Mouse (Mus musculus): ENCODE data around the gene AU040320. TPM values are rescaled to one million over a fixed set of nuclear protein-coding genes. Genes with fewer than 3 reads are reported as not detected.

The AU040320 gene
- polyA plus RNA-seq, 1 experiment from 2014 or later = 20.7 TPM

DNA sequence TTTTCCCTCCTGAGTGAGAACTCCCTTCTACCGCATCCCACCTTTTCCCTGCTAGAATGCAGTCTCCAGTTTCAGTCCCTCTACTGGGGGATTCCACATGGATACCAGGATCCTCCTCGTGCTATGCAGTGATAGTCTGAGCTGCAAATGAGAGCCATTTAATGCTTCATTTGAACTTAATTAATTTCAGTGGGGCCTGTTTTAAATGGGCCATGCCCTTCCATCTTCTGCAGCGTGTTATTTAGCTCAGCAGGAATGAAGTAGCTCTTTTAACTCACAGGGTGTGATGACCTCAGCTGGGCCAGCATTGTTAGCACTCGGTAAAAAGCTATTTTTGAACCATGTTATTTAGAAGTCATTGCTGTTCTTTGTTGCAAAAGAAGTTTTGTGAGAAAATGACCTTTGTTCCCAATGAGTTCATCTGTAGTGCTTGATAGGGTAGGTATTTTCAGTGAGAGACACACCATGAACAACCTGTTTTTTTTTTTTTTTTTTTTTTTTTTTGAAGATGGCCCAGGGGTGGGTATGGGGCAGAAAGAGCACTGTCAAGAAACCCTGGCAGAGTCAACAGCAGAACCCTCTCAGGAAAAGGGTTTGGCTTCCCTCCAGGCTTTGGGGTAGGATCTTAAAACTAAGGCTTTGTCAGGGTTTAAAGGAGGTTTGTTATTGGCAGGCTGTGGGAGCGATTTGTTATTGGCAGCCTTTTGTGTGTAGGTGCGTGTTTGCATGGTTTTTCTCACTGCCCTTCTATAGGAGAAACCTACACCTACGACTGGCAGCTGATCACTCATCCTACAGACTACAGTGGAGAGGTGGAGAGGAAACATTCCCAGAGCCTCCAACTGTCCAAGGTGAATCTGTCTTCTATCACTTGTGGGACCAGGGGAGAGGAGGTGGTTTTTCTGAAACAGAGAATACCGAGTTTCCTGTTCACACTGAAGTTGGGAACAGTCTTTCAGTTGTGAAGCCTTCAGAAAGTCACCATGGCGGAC is 69.8 kb downstream of the AU040320 start:
- Histone ChIP-seq H3K36me3 (ENCODE audit: control insufficient read depth, insufficient read depth, low read length) (peaks cover 2% of the 10 kb centered on the region; the same call in 1 of the 2 replicates), H3K27ac (ENCODE audit: low read depth, low read length) (no peak overlapping the region), H3K9ac (ENCODE audit: low read depth, low read length) (no peak overlapping the region), H3K9me3 (replicated peaks; ENCODE audit: control insufficient read depth, low read length) (no peaks in the 10 kb centered on the region), H3K4me3 (ENCODE audit: low read depth, low read length) (no peak overlapping the region), H3K4me1 (ENCODE audit: control insufficient read depth, insufficient read depth, low read length) (no peaks in the 10 kb centered on the region), H3K4me2 (no peak overlapping the region), H3K27me3 (ENCODE audit: control insufficient read depth, insufficient read depth, low read length) (no peaks in the 10 kb centered on the region)
- ATAC-seq (replicated peaks; ENCODE audit: insufficient number of reproducible peaks, low FRiP score, low TSS enrichment) = no peak
- 73% methylated on average over 9 of the region's 9 CpGs for WGBS (ENCODE audit: insufficient replicate concordance)

DNA sequence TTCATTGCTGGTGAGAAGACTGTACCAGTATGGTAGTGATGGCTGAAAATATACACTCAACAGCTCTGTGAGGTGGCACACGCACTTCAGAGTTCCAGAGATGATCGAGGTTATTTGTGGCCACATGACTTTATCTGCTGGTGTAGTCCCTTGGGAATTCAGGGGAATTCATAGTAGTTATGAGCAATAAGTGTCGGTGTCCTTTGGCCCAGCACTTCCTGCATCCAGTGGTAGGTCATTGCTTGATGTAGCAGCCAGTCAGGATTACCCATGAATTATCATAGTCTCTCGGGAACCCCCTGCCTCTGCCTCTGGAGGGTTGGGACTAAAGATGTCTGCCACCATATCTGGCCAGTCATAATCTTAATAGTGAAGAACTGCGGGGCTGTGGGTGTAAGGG is 70.6 kb downstream of the AU040320 start:
- no peak overlapping the region for H3K27ac ChIP-seq (ENCODE audit: low read depth, low read length)

DNA sequence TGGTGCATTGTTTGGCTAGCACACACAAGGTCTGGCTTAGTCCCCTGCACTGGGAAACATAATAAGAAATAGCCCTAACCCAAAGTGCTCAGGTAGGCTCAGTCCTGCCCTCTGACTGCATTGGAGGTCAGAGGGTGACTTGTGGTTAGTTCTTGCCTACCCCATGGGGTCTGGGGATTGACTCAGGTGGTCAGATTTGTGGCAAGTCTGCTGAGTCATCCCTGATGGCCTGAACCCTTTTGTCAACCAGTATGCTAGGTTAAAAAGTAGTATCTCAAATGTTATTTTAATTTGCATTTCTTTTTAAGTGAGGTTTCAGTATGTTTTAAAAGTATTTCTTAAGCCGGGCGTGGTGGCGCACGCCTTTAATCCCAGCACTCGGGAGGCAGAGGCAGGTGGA is 77.8 kb downstream of the AU040320 start:
- peaks cover 2% of the 10 kb centered on the region; the same call in 1 of the 2 replicates for H3K36me3 ChIP-seq (ENCODE audit: control insufficient read depth, insufficient read depth, low read length)
- ATAC-seq (replicated peaks; ENCODE audit: insufficient number of reproducible peaks, low FRiP score, low TSS enrichment) = no peak

More for the DNA sequence above, 70.6 kb downstream of the AU040320 start:
- no peaks in the 10 kb centered on the region for H3K9me3 ChIP-seq (replicated peaks; ENCODE audit: control insufficient read depth, low read length)
- no peak overlapping the region for H3K4me3 ChIP-seq (ENCODE audit: low read depth, low read length)
- H3K4me2 ChIP-seq = no peak overlapping the region
- no peaks in the 10 kb centered on the region for H3K4me1 ChIP-seq (ENCODE audit: control insufficient read depth, insufficient read depth, low read length)
- H3K9ac ChIP-seq (ENCODE audit: low read depth, low read length) = no peak overlapping the region
- no peaks in the 10 kb centered on the region for H3K27me3 ChIP-seq (ENCODE audit: control insufficient read depth, insufficient read depth, low read length)
- 0 out of 2 replicates have a peak, but pooled peaks cover 2% of the 10 kb centered on the region for H3K36me3 ChIP-seq (ENCODE audit: control insufficient read depth, insufficient read depth, low read length)
- 78% methylated on average over 5 of the region's 5 CpGs for WGBS (ENCODE audit: insufficient replicate concordance)
- no peak for ATAC-seq (replicated peaks; ENCODE audit: insufficient number of reproducible peaks, low FRiP score, low TSS enrichment)

DNA sequence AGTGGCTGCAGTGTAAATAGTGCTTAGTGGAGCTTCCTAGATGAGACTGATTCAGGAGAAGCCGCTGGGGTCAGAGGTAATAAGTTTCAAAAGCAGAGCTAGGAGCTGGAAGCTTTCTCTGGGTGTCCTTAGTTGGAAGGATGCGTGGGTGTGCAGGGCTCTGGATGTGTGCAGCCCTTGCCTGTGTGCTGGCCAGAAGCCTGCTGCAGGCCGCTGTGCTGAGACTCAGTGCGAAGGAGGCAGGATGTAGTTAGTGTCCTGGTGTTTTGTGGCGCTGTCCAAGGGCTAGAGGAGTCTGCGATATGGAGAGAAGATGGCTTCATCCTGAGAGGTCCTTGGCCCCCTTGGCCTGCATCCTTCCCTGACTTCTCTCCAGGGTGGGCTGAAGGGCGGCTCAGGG is 85.5 kb downstream of the AU040320 start:
- H3K9ac ChIP-seq (ENCODE audit: low read depth, low read length) = no peak overlapping the region
- H3K4me2 ChIP-seq = no peak overlapping the region
- H3K9me3 ChIP-seq (replicated peaks; ENCODE audit: control insufficient read depth, low read length) = no peaks in the 10 kb centered on the region
- ATAC-seq (replicated peaks; ENCODE audit: insufficient number of reproducible peaks, low FRiP score, low TSS enrichment) = no peak
- no peaks in the 10 kb centered on the region; the same call in 1 of the 2 replicates for H3K4me1 ChIP-seq (ENCODE audit: control insufficient read depth, insufficient read depth, low read length)
- H3K36me3 ChIP-seq (ENCODE audit: control insufficient read depth, insufficient read depth, low read length) = peaks cover 10% of the 10 kb centered on the region
- no peaks in the 10 kb centered on the region for H3K27me3 ChIP-seq (ENCODE audit: control insufficient read depth, insufficient read depth, low read length)
- H3K4me3 ChIP-seq (ENCODE audit: low read depth, low read length) = no peak overlapping the region
- WGBS (ENCODE audit: insufficient replicate concordance) = 73% methylated on average over 7 of the region's 7 CpGs
- no peak overlapping the region for H3K27ac ChIP-seq (ENCODE audit: low read depth, low read length)

More for the DNA sequence above, 77.8 kb downstream of the AU040320 start:
- no peak overlapping the region for H3K4me2 ChIP-seq
- H3K4me1 ChIP-seq (ENCODE audit: control insufficient read depth, insufficient read depth, low read length) = no peaks in the 10 kb centered on the region; the same call in 1 of the 2 replicates
- H3K27ac ChIP-seq (ENCODE audit: low read depth, low read length) = no peak overlapping the region
- WGBS (ENCODE audit: insufficient replicate concordance) = 97% methylated on average over 5 of the region's 5 CpGs
- H3K9me3 ChIP-seq (replicated peaks; ENCODE audit: control insufficient read depth, low read length) = no peaks in the 10 kb centered on the region
- no peak overlapping the region for H3K4me3 ChIP-seq (ENCODE audit: low read depth, low read length)
- no peak overlapping the region for H3K9ac ChIP-seq (ENCODE audit: low read depth, low read length)
- no peaks in the 10 kb centered on the region for H3K27me3 ChIP-seq (ENCODE audit: control insufficient read depth, insufficient read depth, low read length)

DNA sequence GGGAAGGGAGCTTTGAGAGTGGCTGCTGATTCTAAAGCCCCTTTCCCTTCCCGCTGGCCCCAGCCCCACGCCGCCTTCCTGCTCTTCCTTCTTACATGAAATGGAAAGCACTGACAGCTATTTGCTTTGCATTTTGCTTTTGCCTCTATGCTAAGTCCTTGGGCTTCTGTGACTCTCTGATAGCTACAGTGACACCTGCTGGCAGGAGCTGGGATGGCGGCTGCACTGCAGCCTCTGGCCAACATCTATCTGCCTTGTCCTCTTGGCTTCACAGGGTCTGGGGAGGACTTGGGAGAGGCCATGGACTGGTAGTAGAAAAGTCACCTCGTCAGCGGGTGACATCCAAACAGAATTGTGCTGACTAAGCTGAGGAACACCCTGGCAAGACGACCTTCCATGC is 86.5 kb downstream of the AU040320 start:
- H3K4me1 ChIP-seq (ENCODE audit: control insufficient read depth, insufficient read depth, low read length) = no peaks in the 10 kb centered on the region; the same call in 1 of the 2 replicates
- H3K27me3 ChIP-seq (ENCODE audit: control insufficient read depth, insufficient read depth, low read length) = no peaks in the 10 kb centered on the region
- no peak for ATAC-seq (replicated peaks; ENCODE audit: insufficient number of reproducible peaks, low FRiP score, low TSS enrichment)
- no peak overlapping the region for H3K4me3 ChIP-seq (ENCODE audit: low read depth, low read length)
- WGBS (ENCODE audit: insufficient replicate concordance) = 13% methylated on average over 7 of the region's 7 CpGs
- no peak overlapping the region for H3K27ac ChIP-seq (ENCODE audit: low read depth, low read length)
- no peaks in the 10 kb centered on the region for H3K9me3 ChIP-seq (replicated peaks; ENCODE audit: control insufficient read depth, low read length)
- 0 out of 2 replicates have a peak overlapping the region, but pooled peaks have one; percentile 22 for H3K9ac ChIP-seq (ENCODE audit: low read depth, low read length)
- H3K36me3 ChIP-seq (ENCODE audit: control insufficient read depth, insufficient read depth, low read length) = peaks cover 10% of the 10 kb centered on the region
- no peak overlapping the region for H3K4me2 ChIP-seq

DNA sequence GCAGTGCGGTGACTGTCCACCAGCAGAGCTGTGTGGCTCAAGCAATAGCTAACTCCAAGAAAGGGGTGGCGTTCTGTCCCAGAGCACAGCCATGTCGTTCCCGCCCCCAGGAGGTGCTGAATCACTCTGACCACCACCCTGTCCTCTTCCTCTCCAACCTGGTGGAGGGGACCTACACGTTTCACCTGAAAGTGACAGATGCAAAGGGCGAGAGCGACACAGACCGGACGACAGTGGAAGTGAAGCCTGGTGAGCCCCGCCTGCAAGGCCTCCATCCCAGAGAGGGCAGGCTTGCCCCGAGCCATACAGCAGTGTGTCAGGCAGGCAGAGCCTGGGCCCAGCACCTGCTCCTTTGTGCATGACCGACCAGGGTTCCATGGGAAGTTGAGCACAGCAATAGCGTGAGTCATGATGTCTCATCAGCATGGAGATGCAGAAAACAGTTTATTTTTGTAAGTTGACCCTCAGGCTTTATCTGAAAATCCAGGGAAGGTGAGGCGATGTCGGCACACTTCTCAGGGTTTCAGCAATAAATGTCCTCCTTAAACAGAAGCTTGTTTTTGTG is 87.7 kb downstream of the AU040320 start:
- Histone ChIP-seq H3K36me3 (ENCODE audit: control insufficient read depth, insufficient read depth, low read length) (peaks cover 9% of the 10 kb centered on the region), H3K27me3 (ENCODE audit: control insufficient read depth, insufficient read depth, low read length) (no peaks in the 10 kb centered on the region)
- WGBS (ENCODE audit: insufficient replicate concordance) = 83% methylated on average over 15 of the region's 15 CpGs

DNA sequence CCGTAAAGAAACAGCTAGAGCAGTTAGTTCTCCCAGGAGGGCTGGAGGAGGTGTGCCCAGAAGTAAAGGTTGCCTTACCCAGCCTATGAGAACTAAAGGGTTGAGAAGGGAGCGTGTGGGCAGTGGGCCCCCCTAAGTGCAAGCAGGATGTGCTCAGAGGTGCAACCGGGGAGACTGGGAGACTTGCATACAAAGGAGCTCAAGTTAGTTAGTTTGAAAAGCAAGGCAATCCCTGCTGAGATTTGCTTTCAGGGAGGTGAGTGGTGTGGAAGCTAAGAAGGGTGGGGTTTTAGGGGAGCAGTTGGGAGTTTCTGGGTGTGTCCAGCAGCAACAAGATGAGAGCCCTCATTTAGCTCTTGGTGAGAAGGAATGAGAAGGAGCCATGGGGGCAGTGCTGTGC is 89.6 kb downstream of the AU040320 start:
- Histone ChIP-seq H3K9ac (ENCODE audit: low read depth, low read length) (no peak overlapping the region), H3K27ac (ENCODE audit: low read depth, low read length) (no peak overlapping the region), H3K36me3 (ENCODE audit: control insufficient read depth, insufficient read depth, low read length) (peaks cover 3% of the 10 kb centered on the region; the same call in 1 of the 2 replicates), H3K27me3 (ENCODE audit: control insufficient read depth, insufficient read depth, low read length) (no peaks in the 10 kb centered on the region), H3K4me2 (no peak overlapping the region), H3K4me3 (ENCODE audit: low read depth, low read length) (no peak overlapping the region), H3K9me3 (replicated peaks; ENCODE audit: control insufficient read depth, low read length) (no peaks in the 10 kb centered on the region), H3K4me1 (ENCODE audit: control insufficient read depth, insufficient read depth, low read length) (no peaks in the 10 kb centered on the region; the same call in 1 of the 2 replicates)
- no peak for ATAC-seq (replicated peaks; ENCODE audit: insufficient number of reproducible peaks, low FRiP score, low TSS enrichment)
- WGBS (ENCODE audit: insufficient replicate concordance) = 58% methylated on average over 3 of the region's 3 CpGs

More for the DNA sequence above, 87.7 kb downstream of the AU040320 start:
- Histone ChIP-seq H3K4me2 (no peak overlapping the region), H3K27ac (ENCODE audit: low read depth, low read length) (no peak overlapping the region), H3K9me3 (replicated peaks; ENCODE audit: control insufficient read depth, low read length) (no peaks in the 10 kb centered on the region), H3K9ac (ENCODE audit: low read depth, low read length) (no peak overlapping the region), H3K4me3 (ENCODE audit: low read depth, low read length) (no peak overlapping the region), H3K4me1 (ENCODE audit: control insufficient read depth, insufficient read depth, low read length) (no peaks in the 10 kb centered on the region; the same call in 1 of the 2 replicates)
- ATAC-seq (replicated peaks; ENCODE audit: insufficient number of reproducible peaks, low FRiP score, low TSS enrichment) = no peak

DNA sequence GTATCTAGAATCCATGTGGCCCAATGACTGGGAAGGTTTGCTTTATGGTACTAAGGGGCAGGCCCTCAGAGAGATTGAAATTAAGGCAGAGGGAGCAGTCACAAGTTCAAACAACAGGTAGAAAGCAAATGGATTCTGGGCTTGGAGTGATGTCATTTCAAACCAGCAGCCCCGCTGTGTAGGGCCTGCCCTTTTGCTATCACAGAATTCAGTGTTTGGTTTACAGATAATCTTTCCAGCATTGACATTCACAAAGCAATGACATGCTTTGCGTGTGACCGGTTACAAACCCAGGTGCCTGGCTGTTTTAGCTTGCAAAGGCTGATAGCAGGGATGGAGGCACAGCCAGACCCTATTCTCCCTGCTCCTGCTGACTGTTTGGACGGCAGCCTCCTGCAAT is 92.3 kb downstream of the AU040320 start:
- no peak for ATAC-seq (replicated peaks; ENCODE audit: insufficient number of reproducible peaks, low FRiP score, low TSS enrichment)
- peaks cover 6% of the 10 kb centered on the region for H3K4me1 ChIP-seq (ENCODE audit: control insufficient read depth, insufficient read depth, low read length)
- 61% methylated on average over 4 of the region's 4 CpGs for WGBS (ENCODE audit: insufficient replicate concordance)
- no peak overlapping the region for H3K4me2 ChIP-seq
- H3K9me3 ChIP-seq (replicated peaks; ENCODE audit: control insufficient read depth, low read length) = no peaks in the 10 kb centered on the region
- H3K27me3 ChIP-seq (ENCODE audit: control insufficient read depth, insufficient read depth, low read length) = no peaks in the 10 kb centered on the region
- H3K9ac ChIP-seq (ENCODE audit: low read depth, low read length) = no peak overlapping the region
- H3K4me3 ChIP-seq (ENCODE audit: low read depth, low read length) = no peak overlapping the region
- H3K36me3 ChIP-seq (ENCODE audit: control insufficient read depth, insufficient read depth, low read length) = peaks cover 3% of the 10 kb centered on the region; the same call in 1 of the 2 replicates
- no peak overlapping the region for H3K27ac ChIP-seq (ENCODE audit: low read depth, low read length)

Measured in heart, embryonic 11.5 days (tissue).